Mouse (Mus musculus) lung, adult 2 months (tissue): Measurements from ENCODE around the gene Tulp1.

Experiments
- CTCF ChIP-seq: fragments of 200-500 bp; IDR thresholded peaks from 2 replicates; pipeline ENCODE4 v1.5.1; 2011; ENCODE audit warnings: mild to moderate bottlenecking, low read length, control low read depth; ENCODE audit not compliant: insufficient read depth
- POLR2A ChIP-seq: fragments of 200-500 bp; IDR thresholded peaks from 2 replicates; pipeline ENCODE4 v1.6.1; 2011; ENCODE audit warnings: low read depth, mild to moderate bottlenecking, control low read depth, low read length, borderline replicate concordance; ENCODE audit errors: extremely low read depth

GRCm38 (mm10) chr17:28317091-28317490 is 47.9 kb downstream of the Tulp1 start:
- TF ChIP-seq POLR2A (no peak), CTCF (no peak)
